Mouse (Mus musculus): ENCODE data around the gene Gm4952.

- TF ChIP-seq CTCF (IDR thresholded peaks at IDR 0.05) (no peak), EP300 (IDR thresholded peaks at IDR 0.05) (no peak)
Observed at GRCm38 (mm10) chr19:12564197-12564596, 35.6 kb upstream of the Gm4952 start.

All from lung, postnatal 0 days (tissue).